Mouse (Mus musculus): ENCODE measurements at regions not wholly inside any gene's neighbourhood (a gene's known extent, or its start where the extent isn't known, plus 50 kb on each side); places are given as distances from the start of the nearest gene placed in this dataset.

- Histone ChIP-seq H3K9me3 (ENCODE audit: control insufficient read depth, low read length) (no peaks in the 10 kb centered on the region), H3K36me3 (ENCODE audit: control insufficient read depth, insufficient read depth, low read length) (no peaks in the 10 kb centered on the region), H3K27ac (replicated peaks; ENCODE audit: low read depth, low read length) (no peak overlapping the region), H3K4me1 (ENCODE audit: control insufficient read depth, insufficient read depth, low read length) (peaks cover 3% of the 10 kb centered on the region; the same call in 1 of the 2 replicates), H3K4me2 (ENCODE audit: low read length) (no peak overlapping the region), H3K27me3 (ENCODE audit: control insufficient read depth, insufficient read depth, low read length) (no peaks in the 10 kb centered on the region), H3K4me3 (replicated peaks; ENCODE audit: low read depth, low read length) (no peak overlapping the region), H3K9ac (replicated peaks; ENCODE audit: low read length) (no peak overlapping the region)
- ATAC-seq (ENCODE audit: low FRiP score, low TSS enrichment) (no peak), DNase-seq (no peak)
- WGBS: 89% methylated on average over 6 of the region's 6 CpGs
These were observed 52.8 kb upstream of the Boc start for GRCm38 (mm10) chr16:44611525-44611924.

GRCm38 (mm10) chr16:44608586-44608985, 49.9 kb upstream of the Boc start:
- WGBS: 96% methylated on average over 1 of the region's 1 CpGs

More at GRCm38 (mm10) chr16:44608586-44608985, 49.9 kb upstream of the Boc start:
- no peak overlapping the region for H3K27ac ChIP-seq (replicated peaks; ENCODE audit: low read depth, low read length)
- no peaks in the 10 kb centered on the region for H3K9me3 ChIP-seq (ENCODE audit: control insufficient read depth, low read length)
- no peak overlapping the region for H3K4me2 ChIP-seq (ENCODE audit: low read length)
- ATAC-seq (ENCODE audit: low FRiP score, low TSS enrichment) (no peak), DNase-seq (no peak)
- H3K27me3 ChIP-seq (ENCODE audit: control insufficient read depth, insufficient read depth, low read length): no peaks in the 10 kb centered on the region
- H3K9ac ChIP-seq (replicated peaks; ENCODE audit: low read length): no peak overlapping the region
- no peaks in the 10 kb centered on the region for H3K4me1 ChIP-seq (ENCODE audit: control insufficient read depth, insufficient read depth, low read length)
- H3K4me3 ChIP-seq (replicated peaks; ENCODE audit: low read depth, low read length): no peak overlapping the region
- no peaks in the 10 kb centered on the region for H3K36me3 ChIP-seq (ENCODE audit: control insufficient read depth, insufficient read depth, low read length)

All from midbrain, embryonic 14.5 days (tissue).